Mouse (Mus musculus) midbrain, postnatal 0 days (tissue): ENCODE results near the gene Cst6. TPM values are rescaled to one million over a fixed set of nuclear protein-coding genes. Genes with fewer than 3 reads are reported as not detected.

Experiments used
- ATAC-seq: fragments of 200-750 bp; cut with Nextera tagmentation; 2 replicates; pipeline ENCODE4 v1.8.0; 2017; ENCODE audit warnings: moderate number of reproducible peaks, mild to moderate bottlenecking, moderate TSS enrichment, moderate library complexity; ENCODE audit not compliant: low FRiP score
- DNase-seq: peaks from one replicate; pipeline ENCODE4 v3.0.0-alpha.2; 2015; ENCODE audit warnings: low spot score
- H3K27ac ChIP-seq: fragments of 300-500 bp; sonication (generic); 2 replicates; pipeline ENCODE4 v1.5.1; 2014; ENCODE audit warnings: low read depth, mild to moderate bottlenecking, low read length, mixed read lengths
- H3K27me3 ChIP-seq: fragments of 300-500 bp; sonication (generic); 2 replicates; pipeline ENCODE4 v1.6.1; 2014; ENCODE audit warnings: low read length, control low read depth, mixed read lengths; ENCODE audit not compliant: insufficient read depth
- H3K36me3 ChIP-seq: fragments of 300-500 bp; sonication (generic); 2 replicates; pipeline ENCODE4 v1.6.1; 2014; ENCODE audit warnings: low read length, control low read depth, mixed read lengths; ENCODE audit not compliant: insufficient read depth
- H3K4me1 ChIP-seq: fragments of 300-500 bp; sonication (generic); 2 replicates; pipeline ENCODE4 v1.6.1; 2014; ENCODE audit warnings: mild to moderate bottlenecking, control low read depth, antibody characterized with exemption, low read length, mixed read lengths; ENCODE audit not compliant: insufficient read depth
- H3K4me2 ChIP-seq: fragments of 300-500 bp; sonication (generic); 2 replicates; pipeline ENCODE4 v1.6.1; 2014; ENCODE audit warnings: low read depth, mild to moderate bottlenecking, low read length, mixed read lengths; ENCODE audit not compliant: poor library complexity, severe bottlenecking
- H3K4me3 ChIP-seq: fragments of 300-500 bp; sonication (generic); 2 replicates; pipeline ENCODE4 v1.5.1; 2014; ENCODE audit warnings: low read depth, mild to moderate bottlenecking, low read length, moderate library complexity
- H3K9ac ChIP-seq: fragments of 300-500 bp; sonication (generic); replicated peaks from 2 replicates; pipeline ENCODE4 v1.6.1; 2014; ENCODE audit warnings: mild to moderate bottlenecking, low read length, moderate library complexity, mixed read lengths; ENCODE audit not compliant: poor library complexity, severe bottlenecking
- H3K9me3 ChIP-seq: fragments of 300-500 bp; sonication (generic); 2 replicates; pipeline ENCODE4 v1.6.1; 2016; ENCODE audit warnings: low read length, control low read depth
- CTCF ChIP-seq: IDR thresholded peaks from 2 replicates; pipeline ENCODE4 v1.5.1; 2016; ENCODE audit warnings: antibody characterized with exemption, mild to moderate bottlenecking
- WGBS: fragments of 180-500 bp; shearing (Covaris S2); extraction: QIAGEN DNeasy Blood & Tissue Kit; methylation state at CpG from one replicate; pipeline ENCODE4 v1.1.7; 2014; 5-methylcytosine and 5-hydroxymethylcytosine counted together
- polyA plus RNA-seq: library from polyadenylated mRNA; unstranded; fragments of >200 nt; fragmentation: Nextera tagmentation; extraction: Ambion mirVana; gene quantifications from 2 replicates; pipeline ENCODE4 v1.2.1, GENCODE M21; 2015
- total RNA-seq: library from RNA; depleted of rRNA; stranded (reverse); fragments of >200 nt; gene quantifications from 2 replicates; pipeline ENCODE4 v1.2.3, GENCODE M21; 2014

Gene Cst6
- total and polyA plus RNA-seq, 2 experiments from 2014 or later, result 0.82 to 14.9 TPM

DNA sequence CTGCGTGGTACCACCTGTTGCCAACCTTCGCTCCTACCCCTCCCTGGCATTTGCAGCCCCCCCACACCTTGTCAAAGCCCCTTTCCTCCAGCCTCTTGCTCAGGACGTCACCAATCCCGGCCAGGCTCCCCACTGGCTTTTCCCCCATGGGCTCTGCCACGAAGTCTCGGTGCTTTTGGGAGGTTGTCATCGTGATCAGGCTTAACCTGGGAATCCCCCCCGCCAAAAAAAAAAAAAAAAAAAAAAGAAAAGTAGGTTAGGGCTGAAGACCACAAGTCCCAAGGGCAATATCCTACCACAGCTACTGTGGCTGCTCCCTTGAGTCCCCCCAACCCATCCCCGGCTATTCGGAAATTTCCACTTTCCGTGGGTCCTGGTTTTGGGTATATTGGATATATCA is 16.4 kb upstream of the Cst6 start:
- DNase-seq (no peak), ATAC-seq (no peak)
- Histone ChIP-seq H3K4me1 (peaks cover 14% of the 10 kb centered on the region), H3K27me3 (no peaks in the 10 kb centered on the region), H3K27ac (peak overlapping the region; percentile 93), H3K9ac (peak overlapping the region; percentile 77), H3K4me2 (peak overlapping the region; percentile 94), H3K4me3 (peak overlapping the region; percentile 82), H3K9me3 (no peaks in the 10 kb centered on the region), H3K36me3 (peaks cover 23% of the 10 kb centered on the region)
- WGBS, result 14% methylated on average over 11 of the region's 11 CpGs
- TF ChIP-seq CTCF, result no peak

DNA sequence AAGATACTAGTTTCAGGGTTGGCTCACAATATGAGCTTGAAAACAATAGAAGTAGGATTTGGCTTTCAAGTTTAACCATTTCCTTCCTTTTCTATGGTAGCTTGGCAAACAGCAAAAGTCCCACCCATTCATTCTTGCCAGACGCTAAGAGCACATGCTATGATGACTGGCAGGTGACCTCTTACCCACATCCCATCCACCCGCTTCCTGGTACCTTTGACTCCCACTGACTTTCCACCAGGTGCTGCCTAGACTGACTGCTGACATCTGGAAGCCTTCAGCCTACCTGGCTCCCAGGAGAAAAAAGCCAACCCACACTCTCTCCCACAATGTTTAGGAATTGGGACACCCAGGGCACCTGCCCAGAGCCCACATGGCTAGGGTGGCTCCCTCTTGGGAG is 14.8 kb upstream of the Cst6 start:
- peaks cover 16% of the 10 kb centered on the region for H3K36me3 ChIP-seq
- WGBS, result 96% methylated on average over 2 of the region's 2 CpGs
- H3K27ac ChIP-seq, result no peak overlapping the region
- TF ChIP-seq CTCF, result no peak
- DNase-seq, result no peak
- ATAC-seq, result no peak
- no peak overlapping the region for H3K4me3 ChIP-seq
- H3K4me1 ChIP-seq, result peaks cover 14% of the 10 kb centered on the region
- H3K27me3 ChIP-seq, result no peaks in the 10 kb centered on the region
- no peak overlapping the region for H3K4me2 ChIP-seq
- H3K9me3 ChIP-seq, result no peaks in the 10 kb centered on the region
- no peak overlapping the region for H3K9ac ChIP-seq

GRCm38 (mm10) chr19:5362186-5362585 is 12.8 kb upstream of the Cst6 start:
- Histone ChIP-seq H3K4me3 (no peak overlapping the region), H3K9me3 (no peaks in the 10 kb centered on the region), H3K4me2 (no peak overlapping the region), H3K9ac (no peak overlapping the region), H3K4me1 (peaks cover 7% of the 10 kb centered on the region; the same call in 1 of the 2 replicates), H3K36me3 (peaks cover 11% of the 10 kb centered on the region; the same call in 1 of the 2 replicates), H3K27me3 (no peaks in the 10 kb centered on the region), H3K27ac (no peak overlapping the region)
- WGBS, result 85% methylated on average over 2 of the region's 2 CpGs
- no peak for TF ChIP-seq CTCF
- ATAC-seq (no peak), DNase-seq (no peak)

DNA sequence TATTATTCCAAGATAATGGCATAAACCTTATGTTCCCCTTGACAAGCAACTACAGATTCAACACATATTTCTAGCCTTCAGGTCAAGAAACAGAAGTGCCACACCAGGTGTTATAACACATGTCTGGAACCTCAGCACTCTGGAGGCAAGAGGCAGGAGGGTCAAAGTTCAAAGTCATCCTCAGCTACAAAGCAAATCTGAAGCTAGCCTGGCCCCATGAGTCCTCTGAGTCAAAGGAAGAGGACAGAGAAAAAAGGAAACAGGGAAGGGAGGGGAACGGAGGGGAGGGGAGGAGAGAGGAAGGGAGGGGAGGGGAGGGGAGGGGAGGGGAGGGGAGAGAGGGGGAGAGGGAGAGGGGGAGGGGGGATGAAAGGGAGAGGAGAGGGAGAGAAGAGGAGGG is 6.7 kb upstream of the Cst6 start:
- H3K36me3 ChIP-seq, result no peaks in the 10 kb centered on the region
- H3K27ac ChIP-seq, result no peak overlapping the region
- no peak overlapping the region for H3K4me2 ChIP-seq
- no peak for DNase-seq
- WGBS, result no CpG with 5 or more reads among the region's 1 CpGs
- H3K4me1 ChIP-seq, result no peaks in the 10 kb centered on the region
- H3K4me3 ChIP-seq, result no peak overlapping the region
- H3K27me3 ChIP-seq, result no peaks in the 10 kb centered on the region
- no peak overlapping the region for H3K9ac ChIP-seq
- H3K9me3 ChIP-seq, result no peaks in the 10 kb centered on the region
- ATAC-seq, result no peak
- no peak for TF ChIP-seq CTCF

DNA sequence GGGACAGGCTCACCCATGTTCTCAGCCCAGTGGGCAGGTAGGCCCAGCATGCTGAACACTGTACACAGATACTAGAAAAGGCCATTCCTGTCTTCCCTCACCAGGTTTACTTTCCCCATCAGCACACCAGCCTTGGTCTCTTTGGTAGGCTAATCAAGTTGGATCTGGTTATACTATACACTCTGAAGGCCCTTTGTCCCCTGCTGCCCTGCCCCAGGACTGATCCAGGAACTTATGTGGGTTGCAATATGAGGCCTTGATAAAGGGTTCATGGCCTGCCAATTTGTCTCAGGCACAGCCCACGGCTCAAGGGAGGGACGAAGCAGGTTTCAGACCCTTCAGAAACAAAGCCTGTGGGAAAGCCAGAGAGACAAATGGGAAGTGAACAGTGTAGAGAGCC is 4.2 kb upstream of the Cst6 start:
- Histone ChIP-seq H3K9me3 (no peaks in the 10 kb centered on the region), H3K4me1 (peaks cover 5% of the 10 kb centered on the region; the same call in 1 of the 2 replicates), H3K27ac (no peak overlapping the region), H3K36me3 (no peaks in the 10 kb centered on the region), H3K9ac (no peak overlapping the region), H3K4me2 (no peak overlapping the region), H3K4me3 (no peak overlapping the region), H3K27me3 (no peaks in the 10 kb centered on the region)
- DNase-seq, result no peak
- no peak for TF ChIP-seq CTCF
- WGBS, result 86% methylated on average over 2 of the region's 2 CpGs
- no peak for ATAC-seq

GRCm38 (mm10) chr19:5348526-5349501 is 560 bp downstream of the Cst6 start:
- peak; percentile 76 for TF ChIP-seq CTCF
- 0 out of 2 replicates have a peak, but pooled peaks have one; percentile 38 for ATAC-seq
- Histone ChIP-seq H3K9me3 (no peaks in the 10 kb centered on the region), H3K27ac (no peak overlapping the region), H3K36me3 (no peaks in the 10 kb centered on the region), H3K4me1 (peaks cover 10% of the 10 kb centered on the region; the same call in 1 of the 2 replicates), H3K9ac (peak overlapping the region; percentile 68), H3K27me3 (no peaks in the 10 kb centered on the region), H3K4me3 (peak overlapping the region; percentile 41), H3K4me2 (peak overlapping the region; percentile 72)
- 6% methylated on average over 34 of the region's 34 CpGs for WGBS
- DNase-seq, result peak; percentile 66
